Mouse (Mus musculus): ENCODE data around the gene Hist1h2ae.

The Hist1h2ae gene

DNA sequence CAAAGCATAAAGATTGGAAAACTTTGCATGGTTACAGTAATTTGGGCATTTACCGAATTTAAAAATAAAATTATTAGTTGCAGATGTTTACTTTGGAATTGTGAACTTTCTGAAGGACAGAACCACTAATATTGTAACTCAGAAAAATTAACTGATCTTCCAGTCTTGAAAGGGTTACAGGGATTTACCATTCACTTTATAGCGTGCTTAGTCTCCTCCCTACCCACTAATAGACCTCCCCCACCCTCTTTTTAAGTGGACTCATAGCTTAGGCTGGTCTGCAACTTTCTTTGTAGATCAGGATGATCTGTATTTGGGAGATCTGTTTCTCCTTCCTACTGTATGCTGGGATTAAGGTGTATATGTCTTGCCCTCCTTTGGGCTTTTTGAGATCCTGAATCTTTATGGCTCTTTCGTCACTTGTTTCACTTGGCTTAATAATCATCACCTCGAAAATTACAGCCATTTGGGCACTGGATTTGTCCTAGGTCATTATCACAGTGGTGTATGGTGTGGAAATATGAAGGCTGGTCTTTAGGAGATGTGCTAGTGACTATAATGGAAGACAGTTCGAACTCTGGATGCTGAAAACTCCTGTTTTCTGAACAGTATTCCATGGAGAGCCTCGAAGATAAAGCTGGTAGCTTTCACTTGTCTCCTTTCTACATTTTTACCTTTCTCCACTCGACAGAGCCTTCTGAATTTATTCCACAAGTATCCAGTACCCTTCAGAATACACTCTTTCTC is 34.8 kb downstream of the Hist1h2ae start:
- DNase-seq, result no peak

DNA sequence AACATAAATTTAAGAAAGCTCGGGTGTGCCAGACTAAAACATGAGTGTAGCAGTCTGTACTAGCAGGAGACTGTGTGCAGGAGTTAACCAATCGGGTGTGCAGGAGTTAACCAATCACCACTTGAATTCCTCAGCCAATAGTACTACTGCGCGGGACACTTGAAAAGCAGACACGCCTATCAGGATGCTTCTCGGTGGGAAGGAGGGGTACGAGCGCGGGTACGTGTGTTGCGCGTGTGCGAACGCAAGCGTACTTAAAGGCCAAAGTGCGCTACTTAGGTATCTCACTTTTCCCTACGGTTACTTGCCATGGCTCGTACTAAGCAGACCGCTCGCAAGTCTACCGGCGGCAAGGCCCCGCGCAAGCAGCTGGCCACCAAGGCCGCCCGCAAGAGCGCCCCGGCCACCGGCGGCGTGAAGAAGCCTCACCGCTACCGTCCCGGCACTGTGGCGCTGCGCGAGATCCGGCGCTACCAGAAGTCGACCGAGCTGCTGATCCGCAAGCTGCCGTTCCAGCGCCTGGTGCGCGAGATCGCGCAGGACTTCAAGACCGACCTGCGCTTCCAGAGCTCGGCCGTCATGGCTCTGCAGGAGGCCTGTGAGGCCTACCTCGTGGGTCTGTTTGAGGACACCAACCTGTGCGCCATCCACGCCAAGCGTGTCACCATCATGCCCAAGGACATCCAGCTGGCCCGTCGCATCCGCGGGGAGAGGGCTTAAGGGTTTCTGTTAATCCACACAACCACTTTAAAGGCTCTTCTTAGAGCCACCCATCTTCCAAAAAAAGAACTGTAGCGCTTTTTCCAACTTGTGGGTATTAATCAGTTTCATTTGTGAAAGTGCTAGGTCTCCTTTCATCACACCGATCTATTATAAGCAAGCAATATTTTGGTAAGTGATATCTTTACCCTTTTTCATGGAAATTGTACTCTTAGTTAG is 35.6 kb downstream of the Hist1h2ae start, which contains the start of gene Hist1h3g:
Gene Hist1h3g, plus strand, starts transcription at position 286 of the 939 bp plus-strand sequence.
- peak; percentile 93 for DNase-seq

DNA sequence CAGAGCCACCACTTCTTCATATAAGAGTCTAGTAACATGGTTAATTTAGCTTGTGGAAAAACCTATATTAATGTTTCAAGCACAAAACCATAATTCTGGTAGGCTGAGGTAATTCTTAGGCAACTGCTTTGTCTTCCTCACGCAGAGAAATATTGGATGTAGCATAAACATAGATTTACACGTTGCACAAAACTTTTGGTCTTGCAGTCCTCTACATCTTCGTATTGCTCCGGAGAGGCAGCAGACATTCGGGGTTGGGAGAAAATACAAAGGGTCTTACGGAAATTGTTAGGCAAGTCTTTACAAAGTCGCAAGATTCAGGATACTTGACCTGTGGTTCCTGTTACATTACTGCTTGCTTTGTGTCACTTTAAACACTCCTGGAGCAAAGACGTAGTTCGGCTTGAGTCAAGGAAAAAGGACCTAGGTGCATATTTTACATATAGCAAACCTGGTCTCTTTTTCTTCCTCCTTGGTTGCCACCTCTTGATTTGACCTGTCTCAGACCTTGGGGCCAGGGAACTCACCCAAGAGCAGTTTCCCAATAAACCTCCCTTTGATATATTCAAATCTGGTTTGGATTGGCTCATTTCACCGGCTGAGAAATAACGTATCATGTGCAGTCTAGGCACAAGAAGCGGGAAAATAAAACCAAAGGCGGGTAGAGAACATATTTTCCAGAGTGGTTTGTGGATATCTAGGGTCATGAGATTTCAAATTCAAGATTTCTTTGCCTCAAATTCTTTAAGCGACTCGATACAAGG is 36.5 kb downstream of the Hist1h2ae start:
- no peak for DNase-seq

GRCm38 (mm10) chr13:23533560-23534367 is 37.3 kb downstream of the Hist1h2ae start, which contains the start of gene Hist1h2af:
Gene Hist1h2af (plus strand): TSS chr13:23533906.
- peak; percentile 83 for DNase-seq

- no peak for DNase-seq
These were observed 38.6 kb downstream of the Hist1h2ae start for GRCm38 (mm10) chr13:23532262-23533075.

- DNase-seq, result peak; percentile 98
These were observed 39.8 kb downstream of the Hist1h2ae start, which contains the start of gene Hist1h4h for GRCm38 (mm10) chr13:23530901-23531875. Gene Hist1h4h (plus strand): TSS chr13:23531050.

- DNase-seq, result peak; percentile 75
These were observed 40.7 kb downstream of the Hist1h2ae start for GRCm38 (mm10) chr13:23530181-23530900.

- DNase-seq, result no peak
These were observed 41.4 kb downstream of the Hist1h2ae start for GRCm38 (mm10) chr13:23529480-23530165.

DNA sequence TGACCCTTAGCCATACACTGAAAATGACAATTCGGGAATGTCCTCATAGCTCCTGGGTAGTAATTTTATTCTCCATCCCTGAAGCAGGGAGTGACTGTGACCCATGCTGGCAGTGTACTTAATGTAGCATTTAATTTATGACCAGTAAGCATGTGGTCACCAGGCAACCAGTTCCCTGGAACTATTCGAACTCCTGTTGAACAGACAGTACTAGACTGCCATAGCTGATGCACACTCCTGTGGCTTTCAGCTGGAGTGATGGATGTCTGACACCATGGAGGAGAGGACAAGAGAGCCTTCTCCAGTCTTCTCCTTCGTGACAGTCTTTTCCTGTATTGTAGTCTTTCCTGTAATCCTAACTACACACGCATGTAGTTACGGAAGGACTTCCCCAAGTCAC is 42.0 kb downstream of the Hist1h2ae start:
- peak; percentile 29 for DNase-seq

DNA sequence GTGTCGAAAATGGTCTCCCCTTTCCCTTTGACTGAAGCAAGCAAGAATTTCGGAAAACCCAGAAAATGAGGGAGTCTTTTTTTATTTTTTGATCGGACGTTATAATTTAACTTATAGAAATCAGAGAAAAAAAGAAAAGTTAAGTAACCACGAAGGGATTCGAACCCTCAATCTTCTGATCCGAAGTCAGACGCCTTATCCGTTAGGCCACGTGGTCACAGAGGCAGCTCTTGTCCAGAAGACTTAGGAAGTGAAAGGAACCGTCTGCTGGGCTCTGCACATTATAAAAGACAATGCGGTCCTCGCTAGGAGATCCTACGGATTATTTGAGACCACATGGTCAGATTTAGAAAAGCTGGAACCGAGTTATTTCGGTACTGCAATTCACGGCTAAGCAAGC is 44.7 kb downstream of the Hist1h2ae start:
- DNase-seq, result peak; percentile 93

GRCm38 (mm10) chr13:23525901-23526300 is 45.1 kb downstream of the Hist1h2ae start:
- DNase-seq, result no peak

DNA sequence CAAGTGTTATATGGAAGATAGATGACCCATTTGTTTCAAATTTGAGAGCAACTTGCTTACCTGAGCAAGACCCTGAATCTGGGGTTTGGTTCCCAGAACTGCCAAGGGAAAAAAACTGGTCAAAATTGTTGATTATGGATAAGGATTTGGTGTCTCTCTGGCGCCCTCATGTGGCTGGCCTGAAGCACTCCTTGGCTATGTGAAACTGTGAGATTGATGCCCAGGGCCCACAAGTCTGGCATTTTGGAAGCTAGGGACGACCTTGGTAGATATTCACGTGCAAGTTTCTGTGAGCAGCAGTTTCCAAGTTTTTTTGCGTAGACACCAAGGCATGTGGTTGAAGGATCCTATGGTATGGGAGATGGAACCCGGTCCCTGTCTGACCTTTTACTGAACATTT is 46.4 kb downstream of the Hist1h2ae start:
- DNase-seq, result peak; percentile 65

DNA sequence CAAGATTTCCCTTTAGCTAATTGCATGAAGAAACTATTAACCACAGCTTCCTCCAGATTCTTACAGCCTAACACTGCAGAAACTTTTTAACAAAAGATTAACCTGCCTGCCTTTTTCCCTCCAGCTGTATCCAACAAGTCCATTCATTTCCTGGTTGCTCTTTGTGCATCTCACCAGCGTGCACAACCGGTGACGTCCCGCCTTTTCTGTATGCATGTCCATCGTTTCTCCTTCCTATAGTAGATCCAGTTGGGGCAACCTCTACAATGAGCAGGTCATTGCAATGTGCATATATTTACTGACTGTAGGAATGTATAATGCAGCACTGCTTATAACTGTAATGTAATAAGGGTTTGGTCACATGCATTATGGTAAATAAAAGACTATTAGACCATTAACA is 47.0 kb downstream of the Hist1h2ae start:
- DNase-seq, result no peak

GRCm38 (mm10) chr13:23521703-23522102 is 49.3 kb downstream of the Hist1h2ae start:
- peak; percentile 82 for DNase-seq

Data from kidney, postnatal 14 days (tissue).